Mouse (Mus musculus) liver, embryonic 11.5 days (tissue): ENCODE results near the gene Gimd1. TPM values are rescaled to one million over a fixed set of nuclear protein-coding genes. Genes with fewer than 3 reads are reported as not detected.

Source experiments
- ATAC-seq: fragments of 200-750 bp; cut with Nextera tagmentation; replicated peaks from 2 replicates; pipeline ENCODE4 v1.8.0; 2017; ENCODE audit warnings: moderate number of reproducible peaks, mild to moderate bottlenecking, moderate TSS enrichment, moderate library complexity; ENCODE audit not compliant: low FRiP score
- DNase-seq: peaks from one replicate; pipeline ENCODE4 v3.0.0-alpha.2; 2017; ENCODE audit warnings: low spot score
- H3K27ac ChIP-seq: fragments of 300-500 bp; sonication (generic); 2 replicates; pipeline ENCODE4 v1.5.1; 2014; ENCODE audit warnings: mild to moderate bottlenecking, low read depth, low read length, control low read depth
- H3K27me3 ChIP-seq: fragments of 300-500 bp; sonication (generic); replicated peaks from 2 replicates; pipeline ENCODE4 v1.6.1; 2014; ENCODE audit warnings: low read length, mixed read lengths; ENCODE audit not compliant: control insufficient read depth, insufficient read depth
- H3K36me3 ChIP-seq: fragments of 300-500 bp; sonication (generic); 2 replicates; pipeline ENCODE4 v1.6.1; 2014; ENCODE audit warnings: mild to moderate bottlenecking, low read length, moderate library complexity, mixed read lengths; ENCODE audit not compliant: control insufficient read depth, insufficient read depth
- H3K4me1 ChIP-seq: fragments of 300-500 bp; sonication (generic); replicated peaks from 2 replicates; pipeline ENCODE4 v1.6.1; 2014; ENCODE audit warnings: low read length, mixed read lengths; ENCODE audit not compliant: control insufficient read depth, insufficient read depth
- H3K4me2 ChIP-seq: fragments of 300-500 bp; sonication (generic); 2 replicates; pipeline ENCODE4 v1.6.1; 2014; ENCODE audit warnings: mild to moderate bottlenecking, control low read depth, moderate library complexity
- H3K4me3 ChIP-seq: fragments of 300-500 bp; sonication (generic); 2 replicates; pipeline ENCODE4 v1.5.1; 2014; ENCODE audit warnings: low read depth, low read length, control low read depth
- H3K9ac ChIP-seq: fragments of 300-500 bp; sonication (generic); 2 replicates; pipeline ENCODE4 v1.6.1; 2014; ENCODE audit warnings: low read depth, low read length, control low read depth
- H3K9me3 ChIP-seq: fragments of 300-500 bp; sonication (generic); 2 replicates; pipeline ENCODE4 v1.6.1; 2016; ENCODE audit warnings: low read length, inconsistent platforms, mixed read lengths; ENCODE audit not compliant: control insufficient read depth
- WGBS: fragments of 180-500 bp; shearing (Covaris S2); extraction: QIAGEN DNeasy Blood & Tissue Kit; methylation state at CpG from one replicate; pipeline ENCODE4 v1.1.7; 2014; 5-methylcytosine and 5-hydroxymethylcytosine counted together
- polyA plus RNA-seq: library from polyadenylated mRNA; unstranded; fragments of >200 nt; fragmentation: Nextera tagmentation; extraction: Ambion mirVana; gene quantifications from 2 replicates; pipeline ENCODE4 v1.2.1, GENCODE M21; 2014

Gene Gimd1
- polyA plus RNA-seq: 19.1 and 21.0 TPM in 2 replicates

DNA sequence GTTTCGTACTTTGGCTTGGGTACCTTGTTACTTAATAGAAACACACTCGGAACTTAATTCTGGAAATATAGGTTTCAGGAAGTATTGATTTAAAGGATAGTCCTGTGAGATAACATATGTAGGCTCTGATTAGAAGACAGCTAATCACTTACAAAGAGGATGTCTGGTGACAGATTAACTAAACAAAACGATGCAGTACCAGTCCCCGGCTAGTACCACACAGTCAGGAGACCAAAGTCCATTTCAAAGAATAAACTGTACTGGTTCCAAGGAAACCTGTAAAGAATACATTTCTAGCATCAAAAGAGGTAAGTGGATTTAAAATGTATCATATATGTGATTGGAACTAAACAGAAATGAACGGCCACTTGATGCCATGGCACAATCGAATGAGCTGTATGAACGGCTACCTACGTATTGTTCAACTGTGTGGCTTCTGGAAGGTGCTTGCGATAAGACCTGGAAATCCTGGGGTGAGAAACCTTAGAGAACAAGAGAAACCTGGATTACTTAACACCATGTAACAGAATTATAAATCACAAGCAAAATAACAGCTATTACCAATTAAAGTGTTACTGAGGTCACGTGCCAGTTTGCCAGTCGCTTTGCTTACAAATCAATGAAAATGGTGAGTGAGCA, at the start of gene Gimd1:
Gene Gimd1, plus strand, starts transcription at position 220 of the 639 bp plus-strand sequence.
- 79% methylated on average over 11 of the region's 11 CpGs for WGBS
- H3K4me2 ChIP-seq: no peak within 1 kb of the TSS

DNA sequence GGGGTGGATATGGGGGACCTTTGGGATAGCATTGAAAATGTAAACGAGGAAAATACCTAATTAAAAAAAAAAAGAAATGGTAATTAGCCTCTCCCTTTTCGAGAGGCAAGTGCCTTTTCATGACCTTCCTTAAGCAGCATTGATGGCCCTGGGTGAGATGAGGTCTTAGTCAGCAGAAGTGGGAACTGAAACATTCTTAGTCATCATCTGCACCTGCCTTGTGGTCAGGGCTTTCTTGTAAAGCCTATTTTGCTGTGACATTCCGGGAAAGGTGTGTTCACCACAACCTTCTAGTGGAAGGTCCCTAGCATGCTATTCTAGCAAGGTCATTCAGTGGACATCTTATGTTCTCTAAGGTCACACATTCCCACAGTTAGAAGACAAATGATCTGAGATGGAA, 48.4 kb upstream of the Gimd1 start:
- Histone ChIP-seq H3K36me3 (no peaks in the 10 kb centered on the region), H3K9ac (no peak overlapping the region), H3K27ac (no peak overlapping the region), H3K9me3 (no peaks in the 10 kb centered on the region), H3K4me3 (no peak overlapping the region), H3K4me1 (no peaks in the 10 kb centered on the region), H3K27me3 (no peaks in the 10 kb centered on the region), H3K4me2 (no peak overlapping the region)
- ATAC-seq (no peak), DNase-seq (no peak)
- 73% methylated on average over 3 of the region's 3 CpGs for WGBS

More for the DNA sequence above, at the start of gene Gimd1:
- no peaks in the 10 kb centered on the region for H3K36me3 ChIP-seq
- no peaks in the 10 kb centered on the region for H3K4me1 ChIP-seq
- no peaks in the 10 kb centered on the region for H3K27me3 ChIP-seq
- H3K4me3 ChIP-seq: no peak within 1 kb of the TSS
- DNase-seq (no peak), ATAC-seq (peak; percentile 67; the same call in 1 of the 2 replicates)
- no peak within 1 kb of the TSS for H3K9ac ChIP-seq
- H3K27ac ChIP-seq: no peak within 1 kb of the TSS
- no peaks in the 10 kb centered on the region for H3K9me3 ChIP-seq

DNA sequence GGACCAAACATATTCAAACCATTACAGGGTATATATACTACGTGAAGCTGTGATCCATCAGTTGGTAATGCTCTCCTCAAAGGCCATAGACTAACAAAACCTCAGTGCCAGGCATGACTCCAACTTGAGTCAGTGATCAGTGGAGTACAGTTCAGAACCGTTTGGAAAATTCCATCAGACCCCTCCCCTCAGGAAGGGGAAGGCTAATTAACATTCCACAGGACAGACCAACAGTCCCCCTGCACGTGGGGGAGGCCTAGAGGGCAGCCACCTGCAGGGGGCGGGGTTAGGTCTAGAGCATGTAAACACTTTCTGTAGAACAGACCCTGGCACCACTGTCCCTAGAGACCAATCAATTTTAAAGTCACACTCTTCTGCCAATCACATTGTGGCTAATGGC, 47.3 kb upstream of the Gimd1 start:
- no peak overlapping the region for H3K4me3 ChIP-seq
- no peak for DNase-seq

DNA sequence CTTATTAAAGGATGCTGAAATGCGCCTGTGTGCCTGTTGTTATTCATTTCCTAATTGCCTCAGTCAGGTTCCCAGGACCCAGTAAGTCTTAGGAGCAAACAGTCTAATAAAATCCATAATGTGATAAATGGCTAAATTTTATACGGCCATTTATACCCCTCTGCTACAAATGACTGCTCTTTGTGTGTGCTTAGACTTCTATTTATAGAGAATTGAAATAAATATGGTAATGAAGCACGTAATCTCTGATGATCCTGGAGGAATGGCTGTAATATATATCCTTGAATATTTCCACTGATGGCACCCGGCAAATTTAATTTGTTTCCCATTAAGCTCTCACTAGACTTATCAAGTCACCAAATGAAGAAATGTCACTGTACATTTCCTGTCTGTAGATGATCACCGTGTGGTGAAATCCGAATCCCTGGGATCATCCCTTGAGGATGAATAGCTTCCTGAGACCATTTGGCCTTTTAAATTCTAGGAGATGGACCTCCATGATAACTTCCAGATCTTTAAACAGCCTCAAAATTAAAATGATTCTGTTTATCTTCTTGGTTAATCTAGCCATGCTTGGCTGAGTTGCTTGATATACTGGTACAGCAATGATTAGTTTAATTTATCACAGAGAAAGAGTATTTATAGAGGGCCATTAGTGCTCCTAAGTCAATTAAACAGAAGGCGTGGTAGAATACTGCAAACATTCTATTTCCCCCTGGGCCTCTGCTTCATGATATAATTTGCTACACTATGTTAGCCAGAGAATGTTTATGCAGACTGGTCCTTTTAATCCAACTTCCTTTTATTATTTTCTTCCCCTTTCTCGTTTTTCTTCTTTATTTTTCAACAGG, 44.3 kb upstream of the Gimd1 start:
- Histone ChIP-seq H3K4me1 (no peaks in the 10 kb centered on the region), H3K27ac (no peak overlapping the region), H3K4me3 (no peak overlapping the region), H3K9me3 (no peaks in the 10 kb centered on the region), H3K9ac (no peak overlapping the region), H3K4me2 (no peak overlapping the region), H3K36me3 (no peaks in the 10 kb centered on the region), H3K27me3 (no peaks in the 10 kb centered on the region)
- ATAC-seq (no peak), DNase-seq (no peak)
- WGBS: 73% methylated on average over 8 of the region's 8 CpGs

More for the DNA sequence above, 47.3 kb upstream of the Gimd1 start:
- Histone ChIP-seq H3K27me3 (no peaks in the 10 kb centered on the region), H3K27ac (no peak overlapping the region), H3K4me2 (no peak overlapping the region), H3K9ac (no peak overlapping the region), H3K36me3 (no peaks in the 10 kb centered on the region), H3K4me1 (no peaks in the 10 kb centered on the region), H3K9me3 (no peaks in the 10 kb centered on the region)
- no peak for ATAC-seq
- 47% methylated on average over 4 of the region's 4 CpGs for WGBS

DNA sequence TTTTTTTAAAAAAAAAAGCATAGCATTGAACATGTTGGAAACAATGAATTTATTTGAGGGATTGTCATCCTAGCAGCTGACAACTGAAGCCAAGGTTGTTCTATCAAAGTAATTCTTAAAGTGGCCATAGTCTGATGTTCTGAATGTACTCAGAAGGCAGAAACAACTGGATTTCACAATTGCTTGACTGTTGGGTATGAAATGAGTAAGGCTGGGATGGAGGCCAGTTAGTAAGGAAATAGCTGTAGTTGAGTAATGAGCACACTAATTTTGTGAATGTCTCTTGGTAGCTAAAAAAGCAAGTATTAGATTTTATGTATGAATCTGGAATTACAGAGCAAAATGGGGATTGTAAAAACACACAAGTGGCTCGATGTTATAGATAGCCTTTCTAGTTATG, 41.5 kb upstream of the Gimd1 start:
- H3K27me3 ChIP-seq: no peaks in the 10 kb centered on the region
- no peak overlapping the region for H3K4me2 ChIP-seq
- no peaks in the 10 kb centered on the region for H3K4me1 ChIP-seq
- no peak overlapping the region for H3K4me3 ChIP-seq
- H3K9me3 ChIP-seq: no peaks in the 10 kb centered on the region
- WGBS: 69% methylated on average over 1 of the region's 1 CpGs
- no peak for DNase-seq
- no peak overlapping the region for H3K9ac ChIP-seq
- ATAC-seq: no peak
- H3K36me3 ChIP-seq: no peaks in the 10 kb centered on the region
- H3K27ac ChIP-seq: no peak overlapping the region

DNA sequence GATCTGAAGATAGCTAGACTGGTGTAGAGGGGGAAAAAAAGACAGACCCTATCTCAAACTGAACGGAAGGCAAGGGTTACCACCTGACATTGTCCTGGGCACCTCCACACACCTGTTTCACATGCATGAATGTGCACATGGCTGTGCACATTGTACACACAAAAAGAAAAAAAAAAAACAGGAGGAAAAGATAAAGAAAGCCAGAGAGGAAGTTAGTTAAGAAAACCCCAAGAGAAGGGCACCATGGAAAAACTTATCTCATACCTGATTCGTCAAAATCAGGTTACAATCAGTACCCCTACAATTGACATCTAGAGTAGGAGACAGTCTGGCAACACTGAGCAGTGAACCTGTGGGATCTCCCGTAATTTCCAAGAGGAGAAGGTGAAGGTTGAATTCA, 39.6 kb upstream of the Gimd1 start:
- H3K36me3 ChIP-seq: no peaks in the 10 kb centered on the region
- H3K9ac ChIP-seq: no peak overlapping the region
- WGBS: 59% methylated on average over 3 of the region's 3 CpGs
- ATAC-seq (no peak), DNase-seq (no peak)
- H3K4me3 ChIP-seq: no peak overlapping the region
- H3K9me3 ChIP-seq: no peaks in the 10 kb centered on the region
- H3K4me2 ChIP-seq: no peak overlapping the region
- H3K4me1 ChIP-seq: no peaks in the 10 kb centered on the region
- no peak overlapping the region for H3K27ac ChIP-seq
- no peaks in the 10 kb centered on the region for H3K27me3 ChIP-seq

DNA sequence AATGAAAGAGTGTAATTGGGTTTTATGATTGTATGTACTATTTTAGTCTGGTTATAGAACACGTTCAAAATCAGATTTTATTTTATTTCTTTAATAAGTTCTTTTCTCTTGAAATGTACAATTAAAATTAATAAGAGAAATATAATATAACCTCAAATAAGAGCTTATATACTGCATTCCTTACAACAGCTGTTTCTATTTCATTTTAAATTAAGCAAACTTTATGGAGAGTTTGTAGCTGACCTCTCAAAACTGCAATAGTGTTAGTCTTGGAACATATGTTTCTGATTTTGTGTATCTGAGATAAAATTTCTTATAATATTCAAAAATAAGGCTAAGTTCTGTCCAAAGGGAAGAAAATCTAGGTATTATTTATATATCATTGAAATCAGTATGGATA, 39.0 kb upstream of the Gimd1 start:
- H3K36me3 ChIP-seq: no peaks in the 10 kb centered on the region
- no peak overlapping the region for H3K4me2 ChIP-seq
- 62% methylated on average over 1 of the region's 1 CpGs for WGBS
- DNase-seq: no peak
- no peak overlapping the region for H3K4me3 ChIP-seq
- no peak overlapping the region for H3K9ac ChIP-seq
- no peaks in the 10 kb centered on the region for H3K9me3 ChIP-seq
- no peaks in the 10 kb centered on the region for H3K4me1 ChIP-seq
- H3K27me3 ChIP-seq: no peaks in the 10 kb centered on the region
- H3K27ac ChIP-seq: no peak overlapping the region
- ATAC-seq: no peak

DNA sequence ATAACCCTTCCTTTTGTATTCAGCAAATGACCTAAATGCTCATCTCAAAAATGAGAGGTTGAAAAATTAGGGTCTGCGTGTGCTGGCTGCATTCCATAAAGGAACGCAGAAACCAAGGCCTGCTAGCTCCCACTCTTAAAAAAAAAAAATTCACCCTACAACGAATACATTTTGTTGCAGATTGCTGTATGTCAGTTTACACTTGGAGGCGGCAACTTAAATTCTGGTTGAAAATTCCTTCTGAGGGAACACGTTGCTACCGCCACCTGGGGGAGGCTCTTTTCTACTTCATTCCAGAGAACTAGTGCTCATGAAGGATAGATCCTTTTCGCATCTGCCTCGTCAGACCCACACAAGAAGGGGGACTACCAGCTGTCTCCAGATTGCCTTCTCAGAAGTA, 879 bp upstream of the Gimd1 start:
- ATAC-seq (no peak), DNase-seq (no peak)
- Histone ChIP-seq H3K9me3 (no peaks in the 10 kb centered on the region), H3K9ac (no peak overlapping the region), H3K4me3 (no peak overlapping the region), H3K27me3 (no peaks in the 10 kb centered on the region), H3K27ac (no peak overlapping the region), H3K4me1 (no peaks in the 10 kb centered on the region), H3K4me2 (no peak overlapping the region), H3K36me3 (no peaks in the 10 kb centered on the region)
- WGBS: 46% methylated on average over 8 of the region's 8 CpGs

DNA sequence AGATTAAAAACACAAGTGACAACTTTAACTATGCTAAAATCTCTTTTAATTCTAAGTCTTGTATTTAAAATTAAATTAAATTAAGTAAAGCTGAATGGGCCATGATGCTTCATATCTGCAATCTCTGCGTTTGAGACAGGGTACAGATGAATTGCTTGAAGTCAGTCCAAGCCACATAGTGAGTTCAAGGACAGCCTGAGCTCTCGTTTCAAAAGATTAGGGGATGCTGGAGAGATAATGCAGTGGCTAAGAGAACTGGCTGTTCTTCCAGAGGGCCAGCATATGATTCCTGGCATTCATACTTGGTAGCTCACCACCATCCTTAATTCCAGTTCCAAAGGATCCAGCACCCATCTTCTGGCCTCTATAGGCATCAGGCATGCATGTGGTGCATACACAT, 3.6 kb downstream of the Gimd1 start:
- H3K4me3 ChIP-seq: no peak overlapping the region
- no peak overlapping the region for H3K9ac ChIP-seq
- ATAC-seq (no peak), DNase-seq (no peak)
- no peak overlapping the region for H3K4me2 ChIP-seq
- H3K9me3 ChIP-seq: no peaks in the 10 kb centered on the region
- H3K4me1 ChIP-seq: no peaks in the 10 kb centered on the region
- 52% methylated on average over 2 of the region's 2 CpGs for WGBS
- no peaks in the 10 kb centered on the region for H3K27me3 ChIP-seq
- no peaks in the 10 kb centered on the region for H3K36me3 ChIP-seq
- no peak overlapping the region for H3K27ac ChIP-seq
